Mouse (Mus musculus) midbrain, embryonic 11.5 days (tissue): ENCODE data around the gene Rpp14. TPM values are rescaled to one million over a fixed set of nuclear protein-coding genes. Genes with fewer than 3 reads are reported as not detected.

Source experiments
- ATAC-seq: fragments of 200-750 bp; cut with Nextera tagmentation; 2 replicates; pipeline ENCODE4 v1.8.0; 2017; ENCODE audit warnings: moderate TSS enrichment, moderate library complexity; ENCODE audit not compliant: low FRiP score
- DNase-seq: peaks from one replicate; pipeline ENCODE4 v3.0.0; 2015; ENCODE audit warnings: low spot score; ENCODE audit errors: missing footprints
- H3K27ac ChIP-seq: fragments of 300-500 bp; sonication (generic); 2 replicates; pipeline ENCODE4 v1.5.1; 2014; ENCODE audit warnings: low read depth, low read length
- H3K27me3 ChIP-seq: fragments of 300-500 bp; sonication (generic); 2 replicates; pipeline ENCODE4 v1.6.1; 2014; ENCODE audit warnings: mild to moderate bottlenecking, low read length, moderate library complexity, mixed read lengths; ENCODE audit not compliant: control insufficient read depth, insufficient read depth
- H3K36me3 ChIP-seq: fragments of 300-500 bp; sonication (generic); 2 replicates; pipeline ENCODE4 v1.6.1; 2014; ENCODE audit warnings: mild to moderate bottlenecking, low read length, moderate library complexity, mixed read lengths; ENCODE audit not compliant: control insufficient read depth, insufficient read depth
- H3K4me1 ChIP-seq: fragments of 300-500 bp; sonication (generic); 2 replicates; pipeline ENCODE4 v1.6.1; 2014; ENCODE audit warnings: low read length; ENCODE audit not compliant: control insufficient read depth, insufficient read depth
- H3K4me2 ChIP-seq: fragments of 300-500 bp; sonication (generic); 2 replicates; pipeline ENCODE4 v1.6.1; 2014; ENCODE audit warnings: mild to moderate bottlenecking, moderate library complexity
- H3K4me3 ChIP-seq: fragments of 300-500 bp; sonication (generic); 2 replicates; pipeline ENCODE4 v1.5.1; 2014; ENCODE audit warnings: low read depth, low read length
- H3K9ac ChIP-seq: fragments of 300-500 bp; sonication (generic); 2 replicates; pipeline ENCODE4 v1.6.1; 2014; ENCODE audit warnings: low read length
- H3K9me3 ChIP-seq: fragments of 300-500 bp; sonication (generic); 2 replicates; pipeline ENCODE4 v1.6.1; 2016; ENCODE audit warnings: low read length; ENCODE audit not compliant: control insufficient read depth
- WGBS: fragments of 180-500 bp; shearing (Covaris S2); extraction: QIAGEN DNeasy Blood & Tissue Kit; methylation state at CpG from one replicate; pipeline ENCODE4 v1.1.7; 2014; 5-methylcytosine and 5-hydroxymethylcytosine counted together
- polyA plus RNA-seq: library from polyadenylated mRNA; unstranded; fragments of >200 nt; fragmentation: Nextera tagmentation; extraction: Ambion mirVana; gene quantifications from 2 replicates; pipeline ENCODE4 v1.2.1, GENCODE M21; 2014

The Rpp14 gene
- polyA plus RNA-seq, 1 experiment from 2014 or later, result 56.5 TPM

- ATAC-seq, result no peak
- no peak overlapping the region for H3K9ac ChIP-seq
- no peak overlapping the region for H3K27ac ChIP-seq
- H3K27me3 ChIP-seq, result no peaks in the 10 kb centered on the region
- H3K4me1 ChIP-seq, result no peaks in the 10 kb centered on the region
- no peaks in the 10 kb centered on the region for H3K36me3 ChIP-seq
- no peak for DNase-seq
- no peak overlapping the region for H3K4me3 ChIP-seq
- WGBS, result 88% methylated on average over 12 of the region's 12 CpGs
- H3K4me2 ChIP-seq, result no peak overlapping the region
- H3K9me3 ChIP-seq, result no peaks in the 10 kb centered on the region
Observed at GRCm38 (mm10) chr14:8040911-8041678, 39.1 kb upstream of the Rpp14 start.

GRCm38 (mm10) chr14:8042120-8042519 lies 38.0 kb upstream of the Rpp14 start:
- ATAC-seq (no peak), DNase-seq (no peak)
- no peak overlapping the region for H3K27ac ChIP-seq
- H3K27me3 ChIP-seq, result no peaks in the 10 kb centered on the region
- no peaks in the 10 kb centered on the region for H3K9me3 ChIP-seq
- 86% methylated on average over 2 of the region's 2 CpGs for WGBS
- H3K9ac ChIP-seq, result no peak overlapping the region
- no peaks in the 10 kb centered on the region for H3K4me1 ChIP-seq
- no peak overlapping the region for H3K4me2 ChIP-seq
- H3K36me3 ChIP-seq, result no peaks in the 10 kb centered on the region
- H3K4me3 ChIP-seq, result no peak overlapping the region

GRCm38 (mm10) chr14:8042577-8042976 lies 37.6 kb upstream of the Rpp14 start:
- WGBS, result 95% methylated on average over 9 of the region's 9 CpGs
- no peak overlapping the region for H3K4me3 ChIP-seq
- H3K27ac ChIP-seq, result no peak overlapping the region
- H3K36me3 ChIP-seq, result no peaks in the 10 kb centered on the region
- H3K4me2 ChIP-seq, result no peak overlapping the region
- H3K9ac ChIP-seq, result no peak overlapping the region
- H3K9me3 ChIP-seq, result no peaks in the 10 kb centered on the region
- no peaks in the 10 kb centered on the region for H3K27me3 ChIP-seq
- ATAC-seq (no peak), DNase-seq (no peak)
- H3K4me1 ChIP-seq, result no peaks in the 10 kb centered on the region

- H3K4me3 ChIP-seq, result no peak overlapping the region
- peak; percentile 85 for DNase-seq
- 64% methylated on average over 8 of the region's 8 CpGs for WGBS
- no peaks in the 10 kb centered on the region for H3K4me1 ChIP-seq
- no peak overlapping the region for H3K9ac ChIP-seq
- no peaks in the 10 kb centered on the region for H3K36me3 ChIP-seq
- H3K4me2 ChIP-seq, result no peak overlapping the region
- no peaks in the 10 kb centered on the region for H3K9me3 ChIP-seq
- ATAC-seq, result no peak
- no peak overlapping the region for H3K27ac ChIP-seq
- H3K27me3 ChIP-seq, result no peaks in the 10 kb centered on the region
Observed at GRCm38 (mm10) chr14:8044330-8044729, 35.8 kb upstream of the Rpp14 start.

- 90% methylated on average over 6 of the region's 6 CpGs for WGBS
- Histone ChIP-seq H3K27ac (no peak overlapping the region), H3K4me1 (no peaks in the 10 kb centered on the region), H3K36me3 (no peaks in the 10 kb centered on the region), H3K4me3 (no peak overlapping the region), H3K9me3 (no peaks in the 10 kb centered on the region), H3K4me2 (no peak overlapping the region), H3K27me3 (no peaks in the 10 kb centered on the region), H3K9ac (no peak overlapping the region)
- DNase-seq (no peak), ATAC-seq (no peak)
Observed at GRCm38 (mm10) chr14:8044786-8045185, 35.4 kb upstream of the Rpp14 start.

- ATAC-seq (no peak), DNase-seq (no peak)
- WGBS, result 85% methylated on average over 11 of the region's 11 CpGs
- no peak overlapping the region for H3K9ac ChIP-seq
- H3K36me3 ChIP-seq, result no peaks in the 10 kb centered on the region
- no peaks in the 10 kb centered on the region for H3K9me3 ChIP-seq
- no peaks in the 10 kb centered on the region for H3K27me3 ChIP-seq
- H3K4me2 ChIP-seq, result no peak overlapping the region
- no peak overlapping the region for H3K4me3 ChIP-seq
- no peaks in the 10 kb centered on the region for H3K4me1 ChIP-seq
- H3K27ac ChIP-seq, result no peak overlapping the region
Observed at GRCm38 (mm10) chr14:8045187-8045846, 34.9 kb upstream of the Rpp14 start.

- Histone ChIP-seq H3K9me3 (no peaks in the 10 kb centered on the region), H3K36me3 (no peaks in the 10 kb centered on the region), H3K27me3 (no peaks in the 10 kb centered on the region), H3K4me2 (no peak overlapping the region), H3K9ac (no peak overlapping the region), H3K4me3 (no peak overlapping the region), H3K27ac (no peak overlapping the region), H3K4me1 (no peaks in the 10 kb centered on the region)
- 93% methylated on average over 6 of the region's 6 CpGs for WGBS
- DNase-seq (no peak), ATAC-seq (no peak)
Observed at GRCm38 (mm10) chr14:8046839-8047238, 33.3 kb upstream of the Rpp14 start.

GRCm38 (mm10) chr14:8049334-8049733 lies 30.8 kb upstream of the Rpp14 start:
- Histone ChIP-seq H3K9me3 (no peaks in the 10 kb centered on the region), H3K4me1 (no peaks in the 10 kb centered on the region; the same call in 1 of the 2 replicates), H3K4me3 (no peak overlapping the region), H3K27me3 (no peaks in the 10 kb centered on the region), H3K4me2 (no peak overlapping the region), H3K9ac (no peak overlapping the region), H3K27ac (no peak overlapping the region), H3K36me3 (no peaks in the 10 kb centered on the region)
- no peak for DNase-seq
- WGBS, result 95% methylated on average over 10 of the region's 10 CpGs
- ATAC-seq, result no peak

- Histone ChIP-seq H3K27ac (no peak overlapping the region), H3K4me2 (no peak overlapping the region), H3K27me3 (no peaks in the 10 kb centered on the region), H3K4me1 (no peaks in the 10 kb centered on the region; the same call in 1 of the 2 replicates), H3K36me3 (no peaks in the 10 kb centered on the region), H3K9ac (no peak overlapping the region), H3K9me3 (no peaks in the 10 kb centered on the region), H3K4me3 (no peak overlapping the region)
- WGBS, result 85% methylated on average over 2 of the region's 2 CpGs
- no peak for DNase-seq
- no peak for ATAC-seq
Observed at GRCm38 (mm10) chr14:8051869-8052268, 28.3 kb upstream of the Rpp14 start.
